Mouse (Mus musculus): ENCODE data around the gene 1810013L24Rik.

DNA sequence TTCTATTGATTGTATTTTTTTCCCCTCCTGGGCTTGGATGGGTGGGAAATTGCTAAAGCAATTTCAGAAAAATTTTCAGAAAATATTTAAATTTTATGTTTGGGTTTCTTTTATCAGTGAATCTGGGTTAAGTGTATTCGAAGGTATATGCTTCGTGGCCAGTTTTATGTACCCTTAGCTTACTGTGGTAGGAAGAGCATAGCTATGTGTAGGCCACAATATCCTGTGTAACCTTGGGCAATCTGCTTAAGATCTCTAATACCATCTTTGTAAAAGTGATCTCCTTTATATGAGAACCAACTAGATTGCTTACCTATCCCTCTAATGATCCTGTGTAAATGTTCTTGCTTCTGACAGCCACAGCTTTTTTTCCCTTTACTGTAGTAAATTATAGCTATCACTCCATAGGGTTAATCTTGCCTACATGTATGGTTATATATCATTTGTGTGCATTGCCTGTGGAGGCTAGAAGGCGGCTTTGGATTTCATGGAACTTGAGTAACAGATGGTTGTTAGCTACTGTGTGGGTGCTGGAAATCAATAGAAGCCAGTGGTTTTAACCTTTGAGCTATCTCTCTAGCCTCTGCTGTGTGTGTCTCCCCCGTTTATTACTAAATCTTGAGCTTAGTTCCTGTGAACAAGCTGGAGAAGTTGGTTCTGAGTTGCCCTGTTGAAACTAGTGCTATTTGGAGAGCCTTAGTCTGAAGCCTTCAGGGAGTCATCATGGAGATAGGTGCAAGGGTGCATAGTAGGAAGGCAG lies 18.6 kb downstream of the 1810013L24Rik start:
- TF ChIP-seq CTCF (IDR thresholded peaks at IDR 0.05; ENCODE audit: low read depth, low read length) (no peak), POLR2A (IDR thresholded peaks at IDR 0.05; ENCODE audit: extremely low read depth, insufficient read depth, low read length) (no peak)

All from liver, adult 2 months (tissue).